Mouse (Mus musculus): ENCODE data around the gene Ccdc15. TPM values are rescaled to one million over a fixed set of nuclear protein-coding genes. Genes with fewer than 3 reads are reported as not detected.
A peak's percentile ranks its signal among the peaks of the same experiment; 100 is the strongest.

Gene Ccdc15
- total RNA-seq, 1 experiment: 6.7 TPM

GRCm38 (mm10) chr9:37368860-37369259, 20.6 kb upstream of the Ccdc15 start:
- 0 out of 4 replicates have a peak, but pooled peaks cover 0 to 2% of the 10 kb centered on the region in 2 experiments for H3K4me1 ChIP-seq (ENCODE audit: control insufficient read depth in 2 of 2, insufficient read depth in 2 of 2, low read length in 2 of 2, poor library complexity in 1 of 2)
- H3K27ac ChIP-seq (ENCODE audit: insufficient read depth, low read depth, low read length, poor library complexity, severe bottlenecking): no peak overlapping the region
- no peak overlapping the region for H3K4me3 ChIP-seq (ENCODE audit: insufficient read depth in 1 of 2, low read depth in 1 of 2, low read length in 2 of 2, poor library complexity in 1 of 2, severe bottlenecking in 1 of 2)
- no peak overlapping the region for H3K9ac ChIP-seq (ENCODE audit: insufficient read depth, low read depth, low read length, poor library complexity, severe bottlenecking)
- in situ Hi-C loops (cut with MboI; ENCODE audit: low sequenced_read_pairs in 2 of 2, unreplicated experiment in 2 of 2): no loop called here
- no peaks in the 10 kb centered on the region for H3K36me3 ChIP-seq (ENCODE audit: control insufficient read depth, insufficient read depth, low read length, poor library complexity, severe bottlenecking)
- TF ChIP-seq HCFC1 (IDR thresholded peaks at IDR 0.05; ENCODE audit: borderline replicate concordance, insufficient read depth, low read length): no peak
- TF ChIP-seq MAFK (IDR thresholded peaks at IDR 0.05; ENCODE audit: insufficient read depth, low read depth, low read length): no peak
- TF ChIP-seq CHD2 (IDR thresholded peaks at IDR 0.05; ENCODE audit: low read depth, low read length): no peak
- TF ChIP-seq ZC3H11A (IDR thresholded peaks at IDR 0.05; ENCODE audit: borderline replicate concordance, low read depth, low read length): no peak
- no peak for TF ChIP-seq ZNF384 (IDR thresholded peaks at IDR 0.05; ENCODE audit: low read depth, low read length)
- H3K9me3 ChIP-seq (ENCODE audit: control insufficient read depth, insufficient read depth, low read depth, low read length): no peaks in the 10 kb centered on the region
- DNase-seq (ENCODE audit: low read depth, low spot score): no peak

GRCm38 (mm10) chr9:37368081-37368830, 20.0 kb upstream of the Ccdc15 start:
- TF ChIP-seq HCFC1 (IDR thresholded peaks at IDR 0.05; ENCODE audit: borderline replicate concordance, insufficient read depth, low read length): no peak
- TF ChIP-seq CHD2 (IDR thresholded peaks at IDR 0.05; ENCODE audit: low read depth, low read length): no peak
- TF ChIP-seq ZC3H11A (IDR thresholded peaks at IDR 0.05; ENCODE audit: borderline replicate concordance, low read depth, low read length): no peak
- TF ChIP-seq ZNF384 (IDR thresholded peaks at IDR 0.05; ENCODE audit: low read depth, low read length): no peak
- no peak for TF ChIP-seq MAFK (IDR thresholded peaks at IDR 0.05; ENCODE audit: insufficient read depth, low read depth, low read length)
- Histone ChIP-seq H3K27ac (ENCODE audit: insufficient read depth, low read depth, low read length, poor library complexity, severe bottlenecking) (no peak overlapping the region), H3K9me3 (ENCODE audit: control insufficient read depth, insufficient read depth, low read depth, low read length) (no peaks in the 10 kb centered on the region), H3K4me1 (ENCODE audit: control insufficient read depth in 2 of 2, insufficient read depth in 2 of 2, low read length in 2 of 2, poor library complexity in 1 of 2) (0 out of 4 replicates have a peak, but pooled peaks cover 0 to 2% of the 10 kb centered on the region in 2 experiments), H3K4me3 (ENCODE audit: insufficient read depth in 1 of 2, low read depth in 1 of 2, low read length in 2 of 2, poor library complexity in 1 of 2, severe bottlenecking in 1 of 2) (peak overlapping the region; percentile 26 to 46; a peak in 1 of 4 replicates), H3K9ac (ENCODE audit: insufficient read depth, low read depth, low read length, poor library complexity, severe bottlenecking) (no peak overlapping the region), H3K36me3 (ENCODE audit: control insufficient read depth, insufficient read depth, low read length, poor library complexity, severe bottlenecking) (no peaks in the 10 kb centered on the region)
- in situ Hi-C loops (cut with MboI; ENCODE audit: low sequenced_read_pairs in 2 of 2, unreplicated experiment in 2 of 2): no loop called here
- DNase-seq (ENCODE audit: low read depth, low spot score): no peak

- Histone ChIP-seq H3K9me3 (ENCODE audit: control insufficient read depth, insufficient read depth, low read depth, low read length) (no peaks in the 10 kb centered on the region), H3K27ac (ENCODE audit: insufficient read depth, low read depth, low read length, poor library complexity, severe bottlenecking) (no peak within 1 kb of the TSS), H3K36me3 (ENCODE audit: control insufficient read depth, insufficient read depth, low read length, poor library complexity, severe bottlenecking) (no peaks in the 10 kb centered on the region), H3K4me1 (ENCODE audit: control insufficient read depth in 2 of 2, insufficient read depth in 2 of 2, low read length in 2 of 2, poor library complexity in 1 of 2) (0 out of 4 replicates have a peak, but pooled peaks cover 0 to 2% of the 10 kb centered on the region in 2 experiments), H3K4me3 (ENCODE audit: insufficient read depth in 1 of 2, low read depth in 1 of 2, low read length in 2 of 2, poor library complexity in 1 of 2, severe bottlenecking in 1 of 2) (peak within 1 kb of the TSS; percentile 26 to 46; a peak in 2 of 4 replicates), H3K9ac (ENCODE audit: insufficient read depth, low read depth, low read length, poor library complexity, severe bottlenecking) (no peak within 1 kb of the TSS)
- in situ Hi-C loops (cut with MboI; ENCODE audit: low sequenced_read_pairs in 2 of 2, unreplicated experiment in 2 of 2): no loop called here
- no peak for DNase-seq (ENCODE audit: low read depth, low spot score)
- TF ChIP-seq HCFC1 (IDR thresholded peaks at IDR 0.05; ENCODE audit: borderline replicate concordance, insufficient read depth, low read length): no peak
- TF ChIP-seq ZNF384 (IDR thresholded peaks at IDR 0.05; ENCODE audit: low read depth, low read length): no peak
- TF ChIP-seq CHD2 (IDR thresholded peaks at IDR 0.05; ENCODE audit: low read depth, low read length): no peak
- TF ChIP-seq ZC3H11A (IDR thresholded peaks at IDR 0.05; ENCODE audit: borderline replicate concordance, low read depth, low read length): no peak
- no peak for TF ChIP-seq MAFK (IDR thresholded peaks at IDR 0.05; ENCODE audit: insufficient read depth, low read depth, low read length)
Measured at GRCm38 (mm10) chr9:37367301-37368080, 19.3 kb upstream of the Ccdc15 start, which contains the start of gene Hepacam. Hepacam (plus strand) TSS chr9:37367351.

GRCm38 (mm10) chr9:37365706-37366105, 17.5 kb upstream of the Ccdc15 start:
- no peak overlapping the region for H3K4me3 ChIP-seq (ENCODE audit: insufficient read depth in 1 of 2, low read depth in 1 of 2, low read length in 2 of 2, poor library complexity in 1 of 2, severe bottlenecking in 1 of 2)
- H3K27ac ChIP-seq (ENCODE audit: insufficient read depth, low read depth, low read length, poor library complexity, severe bottlenecking): no peak overlapping the region
- 0 out of 4 replicates have a peak, but pooled peaks cover 0 to 2% of the 10 kb centered on the region in 2 experiments for H3K4me1 ChIP-seq (ENCODE audit: control insufficient read depth in 2 of 2, insufficient read depth in 2 of 2, low read length in 2 of 2, poor library complexity in 1 of 2)
- in situ Hi-C loops (cut with MboI; ENCODE audit: low sequenced_read_pairs in 2 of 2, unreplicated experiment in 2 of 2): no loop called here
- no peak overlapping the region for H3K9ac ChIP-seq (ENCODE audit: insufficient read depth, low read depth, low read length, poor library complexity, severe bottlenecking)
- no peaks in the 10 kb centered on the region for H3K9me3 ChIP-seq (ENCODE audit: control insufficient read depth, insufficient read depth, low read depth, low read length)
- TF ChIP-seq HCFC1 (IDR thresholded peaks at IDR 0.05; ENCODE audit: borderline replicate concordance, insufficient read depth, low read length) (no peak), MAFK (IDR thresholded peaks at IDR 0.05; ENCODE audit: insufficient read depth, low read depth, low read length) (no peak), CHD2 (IDR thresholded peaks at IDR 0.05; ENCODE audit: low read depth, low read length) (no peak), ZNF384 (IDR thresholded peaks at IDR 0.05; ENCODE audit: low read depth, low read length) (no peak), ZC3H11A (IDR thresholded peaks at IDR 0.05; ENCODE audit: borderline replicate concordance, low read depth, low read length) (no peak)
- DNase-seq (ENCODE audit: low read depth, low spot score): no peak
- no peaks in the 10 kb centered on the region for H3K36me3 ChIP-seq (ENCODE audit: control insufficient read depth, insufficient read depth, low read length, poor library complexity, severe bottlenecking)
